Mouse (Mus musculus) embryonic facial prominence, embryonic 13.5 days (tissue): ENCODE results near the gene Prr29. TPM values are rescaled to one million over a fixed set of nuclear protein-coding genes. Genes with fewer than 3 reads are reported as not detected.
"Not testable (repeated sequence)": the region's sequence is repeated elsewhere in the genome, so short reads cannot be mapped to it uniquely, and the experiment has no call there.

Experiments
- ATAC-seq: fragments of 200-750 bp; cut with Nextera tagmentation; 2 replicates; pipeline ENCODE4 v1.8.0; 2017; ENCODE audit warnings: low read depth; ENCODE audit not compliant: insufficient number of reproducible peaks, insufficient read depth, low FRiP score, low TSS enrichment
- H3K27ac ChIP-seq: fragments of 300-500 bp; sonication (generic); 2 replicates; pipeline ENCODE4 v1.5.1; 2015; ENCODE audit warnings: moderate library complexity, mild to moderate bottlenecking, inconsistent platforms
- H3K27me3 ChIP-seq: fragments of 300-500 bp; sonication (generic); 2 replicates; pipeline ENCODE4 v1.6.1; 2015; ENCODE audit warnings: mild to moderate bottlenecking, inconsistent platforms
- H3K36me3 ChIP-seq: fragments of 300-500 bp; sonication (generic); 2 replicates; pipeline ENCODE4 v1.6.1; 2015; ENCODE audit warnings: mild to moderate bottlenecking, inconsistent platforms
- H3K4me1 ChIP-seq: fragments of 300-500 bp; sonication (generic); 2 replicates; pipeline ENCODE4 v1.6.1; 2015; ENCODE audit warnings: inconsistent platforms
- H3K4me2 ChIP-seq: fragments of 300-500 bp; sonication (generic); 2 replicates; pipeline ENCODE4 v1.6.1; 2015; ENCODE audit warnings: moderate library complexity, mild to moderate bottlenecking, inconsistent platforms
- H3K4me3 ChIP-seq: fragments of 300-500 bp; sonication (generic); 2 replicates; pipeline ENCODE4 v1.5.1; 2015; ENCODE audit warnings: mild to moderate bottlenecking, inconsistent platforms
- H3K9ac ChIP-seq: fragments of 300-500 bp; sonication (generic); 2 replicates; pipeline ENCODE4 v1.6.1; 2015; ENCODE audit warnings: mild to moderate bottlenecking, inconsistent platforms
- H3K9me3 ChIP-seq: fragments of 300-500 bp; sonication (generic); 2 replicates; pipeline ENCODE4 v1.6.1; 2016; ENCODE audit warnings: inconsistent platforms
- WGBS: fragments of 180-500 bp; shearing (Covaris S2); methylation state at CpG from one replicate; pipeline ENCODE4 v1.1.7; 2015; ENCODE audit warnings: mixed read lengths; 5-methylcytosine and 5-hydroxymethylcytosine counted together
- polyA plus RNA-seq: library from polyadenylated mRNA; unstranded; fragments of >200 nt; fragmentation: Nextera tagmentation; extraction: Ambion mirVana; gene quantifications from 2 replicates; pipeline ENCODE4 v1.2.1, GENCODE M21; 2015

Prr29 gene
- polyA plus RNA-seq, 1 experiment from 2014 or later, result not detected

- H3K4me1 ChIP-seq, result peaks cover 21% of the 10 kb centered on the region
- no peak for ATAC-seq
- H3K9me3 ChIP-seq, result no peaks in the 10 kb centered on the region
- H3K27ac ChIP-seq, result no peak overlapping the region
- no peaks in the 10 kb centered on the region for H3K27me3 ChIP-seq
- no peaks in the 10 kb centered on the region for H3K36me3 ChIP-seq
- H3K4me2 ChIP-seq, result no peak overlapping the region
- H3K9ac ChIP-seq, result no peak overlapping the region
- WGBS, result 87% methylated on average over 3 of the region's 3 CpGs
- H3K4me3 ChIP-seq, result no peak overlapping the region
Measured at GRCm38 (mm10) chr11:106386409-106386808, 21.1 kb downstream of the Prr29 start.

GRCm38 (mm10) chr11:106387020-106387419, 21.7 kb downstream of the Prr29 start:
- no peaks in the 10 kb centered on the region for H3K27me3 ChIP-seq
- H3K4me1 ChIP-seq, result peaks cover 19% of the 10 kb centered on the region
- H3K27ac ChIP-seq, result no peak overlapping the region
- no peaks in the 10 kb centered on the region for H3K36me3 ChIP-seq
- H3K9ac ChIP-seq, result no peak overlapping the region
- WGBS, result 83% methylated on average over 6 of the region's 6 CpGs
- H3K9me3 ChIP-seq, result no peaks in the 10 kb centered on the region
- no peak for ATAC-seq
- no peak overlapping the region for H3K4me2 ChIP-seq
- no peak overlapping the region for H3K4me3 ChIP-seq

DNA sequence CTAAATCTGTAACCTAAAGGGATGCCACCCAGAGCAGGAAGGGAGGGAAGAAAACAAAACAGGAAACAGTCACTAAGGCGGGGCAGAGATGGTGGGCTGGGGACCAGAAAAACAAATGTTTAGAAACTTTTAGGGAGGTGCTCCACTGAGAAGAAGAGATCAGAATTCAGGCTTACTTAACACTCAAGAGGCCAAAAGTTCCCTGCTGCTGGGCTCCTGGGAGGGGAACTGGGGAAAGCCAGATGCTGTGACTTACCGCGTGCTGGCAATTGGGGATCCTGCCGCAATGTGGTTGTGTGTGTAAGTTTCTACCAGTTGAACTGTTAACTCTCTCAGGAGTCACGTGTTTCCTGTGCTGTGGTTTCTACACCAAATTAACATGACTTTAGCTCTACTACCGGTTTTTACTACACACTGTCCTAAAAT, 22.5 kb downstream of the Prr29 start, which contains the start of gene Icam2:
Gene Icam2, minus strand, starts transcription at position 285 of the 426 bp plus-strand sequence.
- Histone ChIP-seq H3K9me3 (no peaks in the 10 kb centered on the region), H3K4me2 (no peak within 1 kb of the TSS), H3K27ac (peak within 1 kb of the TSS; percentile 11; the same call in 1 of the 2 replicates), H3K36me3 (no peaks in the 10 kb centered on the region), H3K9ac (no peak within 1 kb of the TSS), H3K27me3 (no peaks in the 10 kb centered on the region), H3K4me1 (peaks cover 12% of the 10 kb centered on the region), H3K4me3 (no peak within 1 kb of the TSS)
- 72% methylated on average over 6 of the region's 6 CpGs for WGBS
- ATAC-seq, result no peak

GRCm38 (mm10) chr11:106389611-106390010, 24.3 kb downstream of the Prr29 start:
- H3K9me3 ChIP-seq, result no peaks in the 10 kb centered on the region
- peaks cover 12% of the 10 kb centered on the region for H3K4me1 ChIP-seq
- no peak overlapping the region for H3K4me3 ChIP-seq
- no peaks in the 10 kb centered on the region for H3K27me3 ChIP-seq
- H3K9ac ChIP-seq, result no peak overlapping the region; the same call in 1 of the 2 replicates
- WGBS, result 16% methylated on average over 3 of the region's 3 CpGs
- H3K27ac ChIP-seq, result peak overlapping the region; percentile 73
- H3K36me3 ChIP-seq, result no peaks in the 10 kb centered on the region
- no peak for ATAC-seq
- no peak overlapping the region for H3K4me2 ChIP-seq

- Histone ChIP-seq H3K27ac (no peak overlapping the region), H3K4me1 (peaks cover 12% of the 10 kb centered on the region), H3K27me3 (no peaks in the 10 kb centered on the region), H3K4me2 (no peak overlapping the region), H3K9ac (no peak overlapping the region), H3K4me3 (no peak overlapping the region), H3K9me3 (no peaks in the 10 kb centered on the region), H3K36me3 (no peaks in the 10 kb centered on the region)
- 56% methylated on average over 3 of the region's 3 CpGs for WGBS
- no peak for ATAC-seq
Measured at GRCm38 (mm10) chr11:106390757-106391156, 25.5 kb downstream of the Prr29 start.

- no peaks in the 10 kb centered on the region for H3K27me3 ChIP-seq
- no peak overlapping the region for H3K9ac ChIP-seq
- no peak overlapping the region for H3K4me2 ChIP-seq
- no peaks in the 10 kb centered on the region for H3K36me3 ChIP-seq
- no peaks in the 10 kb centered on the region for H3K9me3 ChIP-seq
- ATAC-seq, result no peak
- H3K27ac ChIP-seq, result no peak overlapping the region
- 28% methylated on average over 6 of the region's 6 CpGs for WGBS
- H3K4me3 ChIP-seq, result no peak overlapping the region
- H3K4me1 ChIP-seq, result peaks cover 12% of the 10 kb centered on the region
Measured at GRCm38 (mm10) chr11:106391546-106392188, 26.4 kb downstream of the Prr29 start.

GRCm38 (mm10) chr11:106392597-106393330, 27.5 kb downstream of the Prr29 start:
- H3K36me3 ChIP-seq, result peaks cover 4% of the 10 kb centered on the region; the same call in 1 of the 2 replicates
- no peaks in the 10 kb centered on the region for H3K27me3 ChIP-seq
- H3K4me3 ChIP-seq, result no peak overlapping the region
- no peak overlapping the region for H3K27ac ChIP-seq
- no peak overlapping the region for H3K4me2 ChIP-seq
- 64% methylated on average over 7 of the region's 7 CpGs for WGBS
- peaks cover 12% of the 10 kb centered on the region for H3K4me1 ChIP-seq
- no peaks in the 10 kb centered on the region for H3K9me3 ChIP-seq
- H3K9ac ChIP-seq, result no peak overlapping the region
- no peak for ATAC-seq

GRCm38 (mm10) chr11:106393331-106393616, 28.0 kb downstream of the Prr29 start:
- Histone ChIP-seq H3K9me3 (no peaks in the 10 kb centered on the region), H3K4me2 (no peak overlapping the region), H3K27ac (no peak overlapping the region), H3K36me3 (peaks cover 9% of the 10 kb centered on the region), H3K4me3 (no peak overlapping the region), H3K27me3 (no peaks in the 10 kb centered on the region), H3K9ac (no peak overlapping the region), H3K4me1 (peaks cover 10% of the 10 kb centered on the region)
- ATAC-seq, result no peak
- 37% methylated on average over 4 of the region's 4 CpGs for WGBS

DNA sequence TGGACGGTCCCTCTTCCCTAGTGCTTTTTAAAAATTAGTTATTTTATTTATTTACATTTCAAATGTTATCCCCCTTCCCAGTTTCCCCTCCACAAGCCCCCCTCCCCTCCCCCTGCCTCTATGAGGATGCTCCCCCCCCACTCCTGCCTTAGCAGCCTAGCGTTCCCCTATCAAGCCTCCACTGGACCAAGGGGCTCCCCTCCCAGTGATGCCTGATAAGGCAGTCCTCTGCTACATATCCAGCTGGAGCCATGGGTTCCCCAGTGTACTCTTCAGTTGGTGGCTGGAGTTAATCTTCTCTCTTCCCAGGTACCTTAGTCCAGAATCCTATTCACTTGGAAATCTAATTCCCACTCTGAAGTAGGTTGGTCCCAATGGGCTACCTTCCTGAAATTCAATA, 28.8 kb downstream of the Prr29 start:
- H3K4me1 ChIP-seq, H3K4me2 ChIP-seq, H3K9me3 ChIP-seq, H3K9ac ChIP-seq, ATAC-seq, H3K27ac ChIP-seq, H3K4me3 ChIP-seq, H3K27me3 ChIP-seq: not testable (repeated sequence)
- 70% methylated on average over 2 of the region's 2 CpGs for WGBS
- peaks cover 17% of the 10 kb centered on the region for H3K36me3 ChIP-seq

DNA sequence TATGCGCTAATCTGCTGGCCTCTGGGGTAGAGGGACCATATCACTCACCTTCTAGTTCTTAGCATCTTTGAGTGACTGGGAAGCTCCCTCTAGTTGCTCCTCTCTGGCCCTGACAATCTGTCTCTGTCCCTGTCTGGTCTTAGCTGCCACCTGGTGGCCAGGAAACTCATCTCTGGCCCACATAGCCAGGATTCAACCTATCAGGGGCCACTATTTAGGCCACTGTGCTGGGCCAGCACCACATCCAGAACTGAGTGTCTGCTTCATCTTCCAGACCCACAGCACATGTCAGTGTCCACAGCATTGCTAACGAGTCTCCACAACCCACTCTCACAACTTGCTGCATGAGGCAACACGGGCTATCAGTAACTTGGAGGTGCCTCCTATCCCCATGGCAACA, 32.4 kb downstream of the Prr29 start:
- Histone ChIP-seq H3K4me3 (no peak overlapping the region), H3K4me1 (no peaks in the 10 kb centered on the region), H3K36me3 (peaks cover 44% of the 10 kb centered on the region), H3K27ac (no peak overlapping the region), H3K4me2 (no peak overlapping the region), H3K9ac (no peak overlapping the region), H3K9me3 (no peaks in the 10 kb centered on the region), H3K27me3 (no peaks in the 10 kb centered on the region)
- no peak for ATAC-seq
- 86% methylated on average over 3 of the region's 3 CpGs for WGBS

DNA sequence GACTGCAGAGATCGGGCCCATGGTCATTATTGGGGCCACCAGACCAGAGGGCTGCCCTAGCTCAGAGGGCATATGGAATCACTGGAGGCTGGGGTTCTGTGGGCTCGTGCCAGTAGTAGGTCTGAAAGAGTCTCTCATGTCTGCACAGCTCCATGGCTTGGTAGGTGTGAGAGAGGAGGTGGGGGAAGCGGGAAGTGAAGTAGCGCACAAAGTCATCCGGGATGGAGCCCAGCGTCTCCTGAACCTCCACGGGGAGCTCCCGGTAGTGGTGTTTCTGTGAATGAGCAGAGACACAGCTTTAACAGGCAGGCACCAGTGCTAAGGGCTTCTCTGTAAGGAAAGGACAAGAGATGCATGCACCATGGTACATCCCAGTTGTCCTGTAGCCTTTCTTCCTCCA, 33.2 kb downstream of the Prr29 start:
- ATAC-seq, result no peak
- 89% methylated on average over 8 of the region's 8 CpGs for WGBS
- Histone ChIP-seq H3K27ac (no peak overlapping the region), H3K36me3 (peaks cover 52% of the 10 kb centered on the region), H3K9ac (no peak overlapping the region), H3K27me3 (no peaks in the 10 kb centered on the region), H3K4me3 (no peak overlapping the region), H3K4me1 (no peaks in the 10 kb centered on the region), H3K9me3 (no peaks in the 10 kb centered on the region), H3K4me2 (no peak overlapping the region)

DNA sequence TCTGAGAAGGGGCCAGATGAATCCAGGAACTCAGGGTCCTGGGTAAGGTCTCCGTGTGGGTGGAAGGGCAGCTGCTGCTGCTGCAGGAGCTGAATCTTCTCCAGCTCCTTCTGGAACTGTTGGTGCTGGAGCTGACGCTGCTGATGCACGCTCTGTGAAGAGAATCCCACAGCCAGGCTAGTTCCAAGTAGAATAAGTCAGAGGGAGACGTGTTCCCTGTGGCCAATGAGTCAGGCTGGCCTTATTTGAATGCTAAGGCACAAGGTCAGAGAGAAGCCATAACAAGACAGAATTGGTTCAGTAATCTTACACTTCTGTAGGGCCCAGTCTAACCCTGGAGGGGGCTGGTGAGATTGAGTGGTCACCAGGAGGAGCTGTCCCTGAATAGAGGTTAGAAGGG, 44.7 kb downstream of the Prr29 start:
- no peaks in the 10 kb centered on the region for H3K27me3 ChIP-seq
- H3K4me1 ChIP-seq, result no peaks in the 10 kb centered on the region
- H3K9me3 ChIP-seq, result no peaks in the 10 kb centered on the region
- H3K36me3 ChIP-seq, result peaks cover 53% of the 10 kb centered on the region
- no peak for ATAC-seq
- H3K9ac ChIP-seq, result no peak overlapping the region
- WGBS, result 58% methylated on average over 4 of the region's 4 CpGs
- H3K4me2 ChIP-seq, result no peak overlapping the region
- no peak overlapping the region for H3K4me3 ChIP-seq
- H3K27ac ChIP-seq, result no peak overlapping the region
